Mouse (Mus musculus) cerebellum, adult 11-12 months (tissue): ENCODE measurements around the gene Nat14.

Source experiments
- DNase-seq: peaks from one replicate; pipeline ENCODE4 v3.0.0; 2022

The Nat14 gene

GRCm38 (mm10) chr7:4950561-4951342 lies 28.9 kb downstream of the Nat14 start:
- DNase-seq = no peak

- no peak for DNase-seq
Measured at GRCm38 (mm10) chr7:4953815-4954445, 32.1 kb downstream of the Nat14 start.

- DNase-seq = no peak
Measured at GRCm38 (mm10) chr7:4957361-4957760, 35.5 kb downstream of the Nat14 start.

GRCm38 (mm10) chr7:4963527-4963926 lies 41.7 kb downstream of the Nat14 start:
- DNase-seq = no peak

GRCm38 (mm10) chr7:4964272-4964671 lies 42.4 kb downstream of the Nat14 start, which contains the start of gene Sbk2:
TSS of gene Sbk2 (minus strand) at chr7:4964406.
- DNase-seq = no peak

GRCm38 (mm10) chr7:4964988-4965387 lies 43.2 kb downstream of the Nat14 start:
- DNase-seq = no peak

- DNase-seq = no peak
Measured at GRCm38 (mm10) chr7:4971068-4971467, 49.2 kb downstream of the Nat14 start, which contains the start of gene Sbk3. TSS of gene Sbk3 (minus strand) at chr7:4971168.

GRCm38 (mm10) chr7:4971710-4972109 lies 49.9 kb downstream of the Nat14 start:
- no peak for DNase-seq

- DNase-seq = no peak
Measured at GRCm38 (mm10) chr7:4972321-4973047, 50.7 kb downstream of the Nat14 start.
